Mouse (Mus musculus) brain, embryonic 14.5 days (tissue): Measurements from ENCODE around the gene Wfdc5. TPM values are rescaled to one million over a fixed set of nuclear protein-coding genes. Genes with fewer than 3 reads are reported as not detected.

Source experiments
- DNase-seq: peaks from one replicate; pipeline ENCODE4 v3.0.0-alpha.2; 2011; ENCODE audit warnings: low read depth
- CTCF ChIP-seq: fragments of 200-500 bp; IDR thresholded peaks from 2 replicates; pipeline ENCODE4 v1.5.1; 2012; ENCODE audit warnings: inconsistent platforms, mild to moderate bottlenecking, moderate library complexity, borderline replicate concordance; ENCODE audit not compliant: insufficient read depth, insufficient read length; ENCODE audit errors: extremely low read depth
- POLR2A ChIP-seq: fragments of 200-500 bp; IDR thresholded peaks from 2 replicates; pipeline ENCODE4 v1.6.1; 2012; ENCODE audit warnings: mild to moderate bottlenecking, inconsistent platforms, borderline replicate concordance; ENCODE audit not compliant: poor library complexity, insufficient read depth, insufficient read length, severe bottlenecking; ENCODE audit errors: extremely low read depth
- polyA plus RNA-seq: library from polyadenylated mRNA; depleted of rRNA; stranded (reverse); fragments of >200 nt; gene quantifications from 2 replicates; pipeline ENCODE4 v1.2.3, GENCODE M21; 2012

The Wfdc5 gene
- polyA plus RNA-seq, 1 experiment = not detected

- DNase-seq = no peak
- TF ChIP-seq POLR2A (no peak), CTCF (no peak)
Measured at GRCm38 (mm10) chr2:164190576-164190975, 8.0 kb upstream of the Wfdc5 start, which contains the start of gene Wfdc12. Gene Wfdc12, minus strand, starts transcription at chr2:164190608.

GRCm38 (mm10) chr2:164188722-164189121 is 6.2 kb upstream of the Wfdc5 start:
- DNase-seq = no peak
- no peak for TF ChIP-seq POLR2A
- TF ChIP-seq CTCF = peak; percentile 60; the same call in 1 of the 2 replicates

- peak; percentile 27 for DNase-seq
Measured at GRCm38 (mm10) chr2:164184145-164184719, 1.7 kb upstream of the Wfdc5 start.

GRCm38 (mm10) chr2:164183340-164183739 is 798 bp upstream of the Wfdc5 start:
- no peak for DNase-seq

More at GRCm38 (mm10) chr2:164184145-164184719, 1.7 kb upstream of the Wfdc5 start:
- TF ChIP-seq POLR2A = no peak
- TF ChIP-seq CTCF = no peak

GRCm38 (mm10) chr2:164180770-164181169 is 1.8 kb downstream of the Wfdc5 start:
- DNase-seq = no peak
- TF ChIP-seq POLR2A = no peak
- TF ChIP-seq CTCF = no peak

More at GRCm38 (mm10) chr2:164183340-164183739, 798 bp upstream of the Wfdc5 start:
- TF ChIP-seq POLR2A (no peak), CTCF (no peak)

- DNase-seq = no peak
- peak; percentile 43; the same call in 1 of the 2 replicates for TF ChIP-seq CTCF
- TF ChIP-seq POLR2A = no peak
Measured at GRCm38 (mm10) chr2:164180124-164180523, 2.4 kb downstream of the Wfdc5 start.

- TF ChIP-seq POLR2A = no peak
- TF ChIP-seq CTCF = no peak
- no peak for DNase-seq
Measured at GRCm38 (mm10) chr2:164177831-164178230, 4.7 kb downstream of the Wfdc5 start.

- no peak for DNase-seq
- TF ChIP-seq CTCF (no peak), POLR2A (no peak)
Measured at GRCm38 (mm10) chr2:164175850-164176249, 6.7 kb downstream of the Wfdc5 start.

GRCm38 (mm10) chr2:164174649-164175395 is 7.7 kb downstream of the Wfdc5 start:
- TF ChIP-seq POLR2A (no peak), CTCF (no peak)
- no peak for DNase-seq

- no peak for TF ChIP-seq CTCF
- TF ChIP-seq POLR2A = no peak
Measured at GRCm38 (mm10) chr2:164173394-164173793, 9.1 kb downstream of the Wfdc5 start.

GRCm38 (mm10) chr2:164170902-164171301 is 11.6 kb downstream of the Wfdc5 start, which contains the start of gene Kcns1:
Gene Kcns1, minus strand, starts transcription at chr2:164171113.
- peak; percentile 8 for DNase-seq

More at GRCm38 (mm10) chr2:164173394-164173793, 9.1 kb downstream of the Wfdc5 start:
- DNase-seq = no peak

GRCm38 (mm10) chr2:164170326-164170725 is 12.2 kb downstream of the Wfdc5 start:
- peak; percentile 13 for DNase-seq
- TF ChIP-seq POLR2A (no peak), CTCF (no peak)

More at GRCm38 (mm10) chr2:164170902-164171301, 11.6 kb downstream of the Wfdc5 start, which contains the start of gene Kcns1:
- TF ChIP-seq CTCF (no peak), POLR2A (no peak)

- peak; percentile 24; the same call in 1 of the 2 replicates for TF ChIP-seq CTCF
- TF ChIP-seq POLR2A = no peak
- DNase-seq = no peak
Measured at GRCm38 (mm10) chr2:164168571-164168946, 14.0 kb downstream of the Wfdc5 start.
